Mouse (Mus musculus) embryo, embryonic 9.5 days (tissue): Measurements from ENCODE around the gene Srgap2.

Source experiments
- DNase-seq: peaks from one replicate; pipeline ENCODE4 v3.0.0-alpha.2; 2017; ENCODE audit errors: extremely low spot score

Srgap2 gene

GRCm38 (mm10) chr1:131526371-131527270 is 531 bp downstream of the Srgap2 start:
- DNase-seq = peak; percentile 77

- peak; percentile 66 for DNase-seq
Observed at GRCm38 (mm10) chr1:131525586-131526271, 1.4 kb downstream of the Srgap2 start.

- DNase-seq = peak; percentile 50
Observed at GRCm38 (mm10) chr1:131525101-131525585, 2.0 kb downstream of the Srgap2 start.

- DNase-seq = no peak
Observed at GRCm38 (mm10) chr1:131523794-131524193, 3.4 kb downstream of the Srgap2 start.

- no peak for DNase-seq
Observed at GRCm38 (mm10) chr1:131516588-131516987, 10.6 kb downstream of the Srgap2 start.

- no peak for DNase-seq
Observed at GRCm38 (mm10) chr1:131514197-131514596, 13.0 kb downstream of the Srgap2 start.

- no peak for DNase-seq
Observed at GRCm38 (mm10) chr1:131513136-131513535, 14.0 kb downstream of the Srgap2 start.

GRCm38 (mm10) chr1:131511661-131512500 is 15.3 kb downstream of the Srgap2 start:
- no peak for DNase-seq

GRCm38 (mm10) chr1:131511131-131511530 is 16.0 kb downstream of the Srgap2 start:
- no peak for DNase-seq

- DNase-seq = no peak
Observed at GRCm38 (mm10) chr1:131501681-131502080, 25.5 kb downstream of the Srgap2 start.

- DNase-seq = no peak
Observed at GRCm38 (mm10) chr1:131498231-131498630, 28.9 kb downstream of the Srgap2 start.

GRCm38 (mm10) chr1:131493966-131494898 is 32.9 kb downstream of the Srgap2 start:
- DNase-seq = no peak

GRCm38 (mm10) chr1:131492360-131492759 is 34.8 kb downstream of the Srgap2 start:
- no peak for DNase-seq

- no peak for DNase-seq
Observed at GRCm38 (mm10) chr1:131491579-131491978, 35.6 kb downstream of the Srgap2 start.

GRCm38 (mm10) chr1:131489312-131489711 is 37.8 kb downstream of the Srgap2 start:
- no peak for DNase-seq

GRCm38 (mm10) chr1:131486094-131486850 is 40.9 kb downstream of the Srgap2 start:
- DNase-seq = no peak

- DNase-seq = no peak
Observed at GRCm38 (mm10) chr1:131482242-131482641, 44.9 kb downstream of the Srgap2 start.

- no peak for DNase-seq
Observed at GRCm38 (mm10) chr1:131481391-131481790, 45.8 kb downstream of the Srgap2 start.

GRCm38 (mm10) chr1:131478770-131479305 is 48.3 kb downstream of the Srgap2 start:
- peak; percentile 27 for DNase-seq

- no peak for DNase-seq
Observed at GRCm38 (mm10) chr1:131475306-131475705, 51.8 kb downstream of the Srgap2 start.
